Comparison of ENCODE assay signal across 8 mouse cellular contexts in the genomic region with DNA sequence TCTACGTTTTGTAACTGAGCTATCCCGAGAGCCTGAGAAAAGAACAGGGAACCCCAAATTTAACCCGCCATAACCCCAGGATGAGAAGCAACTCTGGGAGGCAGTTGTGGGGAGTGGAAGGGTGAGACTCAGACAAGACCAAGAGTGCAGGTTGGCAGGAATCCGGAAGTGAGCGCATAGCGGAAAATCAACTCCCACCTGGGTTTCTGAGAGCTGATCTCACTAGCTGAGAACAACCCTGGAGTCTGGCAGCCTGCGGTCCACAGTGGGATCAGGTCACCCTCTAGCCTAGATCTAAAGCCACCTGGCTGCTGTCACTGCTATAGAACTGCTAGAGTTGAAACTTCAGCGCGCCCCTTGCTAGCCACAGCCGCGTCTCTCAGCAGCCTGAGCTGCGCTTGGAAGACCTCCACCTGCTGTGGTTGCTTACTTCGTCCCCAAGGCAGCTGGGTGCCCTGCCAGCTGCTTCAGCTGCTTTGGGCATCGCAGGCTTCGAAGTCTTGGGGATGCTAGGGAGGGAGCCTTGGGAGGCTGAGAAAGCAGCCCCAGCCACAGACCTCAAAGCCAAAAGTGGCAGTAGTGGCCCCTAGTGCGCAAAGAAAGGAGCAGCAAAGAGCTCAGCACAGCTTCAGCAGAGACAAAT. TPM values are rescaled to one million over a fixed set of nuclear protein-coding genes. Genes with fewer than 3 reads are reported as not detected.
DNase-seq lines count a peak whose midpoint lies in the region; ATAC-seq and TF ChIP-seq lines count a peak whose summit lies in the region.

No protein-coding gene starts in this region.

- H3K4me3 ChIP-seq in embryonic facial prominence, embryonic 13.5 days: peak overlapping the region; percentile 49
- peak overlapping the region; percentile 57 for H3K4me3 ChIP-seq in heart, embryonic 13.5 days
- H3K4me3 ChIP-seq in kidney, postnatal 0 days (replicated peaks; ENCODE audit: low read depth, low read length): peak overlapping the region; percentile 39
- H3K4me3 ChIP-seq in macrophage (ENCODE audit: inconsistent target): peak overlapping the region; percentile 54
- peak overlapping the region; percentile 66 for H3K4me3 ChIP-seq in small intestine, adult 2 months (ENCODE audit: low read depth, low read length)

- peak overlapping the region; percentile 97 for H3K27ac ChIP-seq in embryonic facial prominence, embryonic 13.5 days
- H3K27ac ChIP-seq in heart, embryonic 13.5 days (replicated peaks): peak overlapping the region; percentile 100
- H3K27ac ChIP-seq in kidney, postnatal 0 days: peak overlapping the region; percentile 96
- peak overlapping the region; percentile 96 for H3K27ac ChIP-seq in macrophage
- H3K27ac ChIP-seq in small intestine, adult 2 months (ENCODE audit: insufficient read depth, low read depth, low read length): peak overlapping the region; percentile 99

- ATAC-seq in embryonic facial prominence, embryonic 13.5 days (ENCODE audit: insufficient number of reproducible peaks, insufficient read depth, low FRiP score, low TSS enrichment, low read depth): peak; percentile 34; the same call in 1 of the 2 replicates
- peak; percentile 40; the same call in 1 of the 2 replicates for ATAC-seq in heart, embryonic 13.5 days (ENCODE audit: extremely low read depth, insufficient number of reproducible peaks, low FRiP score, low TSS enrichment)
- ATAC-seq in kidney, postnatal 0 days (replicated peaks; ENCODE audit: low FRiP score, low read depth): peak; percentile 70

- under 1% methylated on average over 16 of the region's 16 CpGs for WGBS in embryonic facial prominence, embryonic 13.5 days
- WGBS in heart, embryonic 13.5 days: under 1% methylated on average over 16 of the region's 16 CpGs
- WGBS in kidney, postnatal 0 days: under 1% methylated on average over 16 of the region's 16 CpGs
- WGBS in macrophage (ENCODE audit: missing documents): 0% methylated on average over 16 of the region's 16 CpGs
- under 1% methylated on average over 16 of the region's 16 CpGs for WGBS in small intestine, adult 2 months

- no peaks in the 10 kb centered on the region for H3K9me3 ChIP-seq in embryonic facial prominence, embryonic 13.5 days
- H3K9me3 ChIP-seq in heart, embryonic 13.5 days: no peaks in the 10 kb centered on the region
- H3K9me3 ChIP-seq in kidney, postnatal 0 days (replicated peaks; ENCODE audit: low read length): no peaks in the 10 kb centered on the region

- peak overlapping the region; percentile 80 for H3K9ac ChIP-seq in embryonic facial prominence, embryonic 13.5 days
- H3K9ac ChIP-seq in heart, embryonic 13.5 days: peak overlapping the region; percentile 94
- H3K9ac ChIP-seq in kidney, postnatal 0 days (ENCODE audit: low read depth, low read length): peak overlapping the region; percentile 62

- H3K36me3 ChIP-seq in embryonic facial prominence, embryonic 13.5 days: no peaks in the 10 kb centered on the region
- H3K36me3 ChIP-seq in heart, embryonic 13.5 days: no peaks in the 10 kb centered on the region
- no peaks in the 10 kb centered on the region for H3K36me3 ChIP-seq in kidney, postnatal 0 days (ENCODE audit: insufficient read depth, low read length)
- no peaks in the 10 kb centered on the region for H3K36me3 ChIP-seq in macrophage (ENCODE audit: inconsistent target)
- H3K36me3 ChIP-seq in small intestine, adult 2 months (ENCODE audit: control insufficient read depth, insufficient read depth, low read length): no peaks in the 10 kb centered on the region

- H3K4me2 ChIP-seq in embryonic facial prominence, embryonic 13.5 days: peak overlapping the region; percentile 97
- H3K4me2 ChIP-seq in heart, embryonic 13.5 days: peak overlapping the region; percentile 88
- peak overlapping the region; percentile 98 for H3K4me2 ChIP-seq in kidney, postnatal 0 days (ENCODE audit: low read length)

- TF ChIP-seq POLR2A in small intestine, adult 2 months (IDR thresholded peaks at IDR 0.05; ENCODE audit: low read depth, low read length): 0 out of 2 replicates have a peak, but pooled peaks have one; percentile 14

- peaks cover 27% of the 10 kb centered on the region for H3K4me1 ChIP-seq in embryonic facial prominence, embryonic 13.5 days
- peaks cover 45% of the 10 kb centered on the region for H3K4me1 ChIP-seq in heart, embryonic 13.5 days
- H3K4me1 ChIP-seq in kidney, postnatal 0 days (replicated peaks; ENCODE audit: insufficient read depth, low read length): peaks cover 12% of the 10 kb centered on the region
- H3K4me1 ChIP-seq in small intestine, adult 2 months (ENCODE audit: control insufficient read depth, insufficient read depth, insufficient read length, low read length): peaks cover 7% of the 10 kb centered on the region

- DNase-seq in CD8-positive naive resting alpha-beta T cell, adult 2 months (ENCODE audit: low read depth in 2 of 2, low spot score in 2 of 2): peak; percentile 48 to 67
- peak; percentile 57 to 58 for DNase-seq in adrenal gland, adult 18-20 months (ENCODE audit: low spot score in 2 of 2)
- peak; percentile 84 for DNase-seq in kidney, postnatal 0 days (ENCODE audit: low spot score)
- DNase-seq in layer of hippocampus, adult 9-10 months (ENCODE audit: low spot score): no peak

- H3K27me3 ChIP-seq in embryonic facial prominence, embryonic 13.5 days: no peaks in the 10 kb centered on the region
- H3K27me3 ChIP-seq in heart, embryonic 13.5 days (replicated peaks): no peaks in the 10 kb centered on the region
- no peaks in the 10 kb centered on the region for H3K27me3 ChIP-seq in kidney, postnatal 0 days (ENCODE audit: insufficient read depth, low read length)
- H3K27me3 ChIP-seq in small intestine, adult 2 months (ENCODE audit: control insufficient read depth, insufficient read depth, low read length): no peaks in the 10 kb centered on the region

- H3K79me2 ChIP-seq in macrophage (ENCODE audit: inconsistent target): no peaks in the 10 kb centered on the region

- TF ChIP-seq CTCF in kidney, postnatal 0 days (IDR thresholded peaks at IDR 0.05; ENCODE audit: low read depth): peak; percentile 56
- TF ChIP-seq CTCF in small intestine, adult 2 months (IDR thresholded peaks at IDR 0.05; ENCODE audit: extremely low read depth, insufficient read length, insufficient replicate concordance, low read depth, low read length): no peak

RNA-seq across cellular contexts. Expression of gene Tpt1, which starts 10.0 kb away (rescaled TPM):
- 1,000 to 10,000 TPM; 2,758 to 2,912 TPM for total RNA-seq in adrenal gland, adult 18-20 months (2021)
- polyA plus RNA-seq in embryonic facial prominence, embryonic 13.5 days (2015; fragmentation: Nextera tagmentation; extraction: Ambion mirVana): 1,146 and 1,171 TPM in 2 replicates
- 849 and 910 TPM in 2 replicates for polyA plus RNA-seq in heart, embryonic 13.5 days (2015; fragmentation: Nextera tagmentation; extraction: Ambion mirVana)
- 1,400 and 1,543 TPM in 2 replicates for polyA plus RNA-seq in kidney, postnatal 0 days (2015; fragmentation: Nextera tagmentation; extraction: Ambion mirVana)
- 100 to 1,000 TPM in 25 of 26 experiments, 10 to 100 TPM in 1; 99.5 to 452 (median 174) TPM for total RNA-seq in macrophage (2018; cell fraction: chromatin; rRNA removed)
- 1,000 to 10,000 TPM; 1,477 to 5,481 (median 3,449) TPM for total RNA-seq in macrophage (2018; cell fraction: cytosol; rRNA removed)
- total RNA-seq in macrophage (2018; cell fraction: nucleus; rRNA removed): 100 to 1,000 TPM; 301 to 898 (median 554) TPM
- 3,757 to 4,485 TPM (median 4,124 TPM) in 3 replicates for polyA plus RNA-seq in macrophage (2018)
- 1,560 and 1,973 TPM in 2 replicates for polyA plus RNA-seq in small intestine, adult 2 months (2012; rRNA removed)

RNA-seq across cellular contexts. Expression of gene Slc25a30, which starts 48.0 kb away (rescaled TPM):
- total RNA-seq in adrenal gland, adult 18-20 months (2021): 100 to 1,000 TPM in 1 of 2 experiments, 10 to 100 TPM in 1; 81.1 to 119 TPM
- polyA plus RNA-seq in embryonic facial prominence, embryonic 13.5 days (2015; fragmentation: Nextera tagmentation; extraction: Ambion mirVana): 4.8 and 5.8 TPM in 2 replicates
- polyA plus RNA-seq in heart, embryonic 13.5 days (2015; fragmentation: Nextera tagmentation; extraction: Ambion mirVana): 4.8 and 5.5 TPM in 2 replicates
- polyA plus RNA-seq in kidney, postnatal 0 days (2015; fragmentation: Nextera tagmentation; extraction: Ambion mirVana): 22.7 and 24.3 TPM in 2 replicates
- total RNA-seq in macrophage (2018; cell fraction: chromatin; rRNA removed): 10 to 100 TPM in 23 of 26 experiments, 1 to 10 TPM in 3; 6.5 to 37.6 (median 19.2) TPM
- 10 to 100 TPM; 15.4 to 30.0 (median 23.9) TPM for total RNA-seq in macrophage (2018; cell fraction: cytosol; rRNA removed)
- total RNA-seq in macrophage (2018; cell fraction: nucleus; rRNA removed): 10 to 100 TPM in 25 of 26 experiments, 1 to 10 TPM in 1; 9.7 to 37.7 (median 17.6) TPM
- 14.1 to 23.1 TPM (median 23.0 TPM) in 3 replicates for polyA plus RNA-seq in macrophage (2018)
- 0.95 and 1.2 TPM in 2 replicates for polyA plus RNA-seq in small intestine, adult 2 months (2012; rRNA removed)
